Mouse (Mus musculus): ENCODE measurements at regions not wholly inside any gene's neighbourhood (a gene's known extent, or its start where the extent isn't known, plus 50 kb on each side); places are given as distances from the start of the nearest gene placed in this dataset.

- peak; percentile 90 for DNase-seq (ENCODE audit: low spot score)
Observed at GRCm38 (mm10) chr6:140300470-140301145, 123.2 kb upstream of the Plekha5 start.

- no peak for DNase-seq (ENCODE audit: low spot score)
Observed at GRCm38 (mm10) chr6:140299653-140300052, 124.2 kb upstream of the Plekha5 start.

- no peak for DNase-seq (ENCODE audit: low spot score)
Observed at GRCm38 (mm10) chr6:140297969-140298554, 125.8 kb upstream of the Plekha5 start.

GRCm38 (mm10) chr6:140297561-140297960 lies 126.3 kb upstream of the Plekha5 start:
- DNase-seq (ENCODE audit: low spot score): no peak

GRCm38 (mm10) chr6:140290109-140290508 lies 133.7 kb upstream of the Plekha5 start:
- DNase-seq (ENCODE audit: low spot score): no peak

- DNase-seq (ENCODE audit: low spot score): no peak
Observed at GRCm38 (mm10) chr6:140288799-140289198, 135.1 kb upstream of the Plekha5 start.

GRCm38 (mm10) chr6:140282285-140282577 lies 141.6 kb upstream of the Plekha5 start:
- DNase-seq (ENCODE audit: low spot score): no peak

- DNase-seq (ENCODE audit: low spot score): no peak
Observed at GRCm38 (mm10) chr6:140281488-140282284, 142.2 kb upstream of the Plekha5 start.

GRCm38 (mm10) chr6:140280817-140281475 lies 142.9 kb upstream of the Plekha5 start:
- no peak for DNase-seq (ENCODE audit: low spot score)

- no peak for DNase-seq (ENCODE audit: low spot score)
Observed at GRCm38 (mm10) chr6:140279736-140280370, 144.0 kb upstream of the Plekha5 start.

GRCm38 (mm10) chr6:140278750-140279149 lies 145.1 kb upstream of the Plekha5 start:
- DNase-seq (ENCODE audit: low spot score): no peak

GRCm38 (mm10) chr6:140270592-140270991 lies 153.3 kb upstream of the Plekha5 start:
- DNase-seq (ENCODE audit: low spot score): no peak

- no peak for DNase-seq (ENCODE audit: low spot score)
Observed at GRCm38 (mm10) chr6:140268315-140269070, 155.4 kb upstream of the Plekha5 start.

GRCm38 (mm10) chr6:140263920-140264319 lies 159.9 kb upstream of the Plekha5 start:
- no peak for DNase-seq (ENCODE audit: low spot score)

- DNase-seq (ENCODE audit: low spot score): no peak
Observed at GRCm38 (mm10) chr6:140261813-140262212, 162.0 kb upstream of the Plekha5 start.

GRCm38 (mm10) chr6:140258761-140259160 lies 165.1 kb upstream of the Plekha5 start:
- no peak for DNase-seq (ENCODE audit: low spot score)

GRCm38 (mm10) chr6:140258101-140258500 lies 165.8 kb upstream of the Plekha5 start:
- DNase-seq (ENCODE audit: low spot score): no peak

GRCm38 (mm10) chr6:140251527-140251926 lies 172.3 kb upstream of the Plekha5 start:
- no peak for DNase-seq (ENCODE audit: low spot score)

GRCm38 (mm10) chr6:140243411-140244151 lies 180.3 kb upstream of the Plekha5 start:
- DNase-seq (ENCODE audit: low spot score): no peak

GRCm38 (mm10) chr6:140239356-140239755 lies 184.5 kb upstream of the Plekha5 start:
- DNase-seq (ENCODE audit: low spot score): no peak

GRCm38 (mm10) chr6:140231537-140231936 lies 190.3 kb upstream of the Plcz1 start:
- no peak for DNase-seq (ENCODE audit: low spot score)

All from testis, postnatal 10 days (tissue).